Mouse (Mus musculus): ENCODE results near the gene Nalcn.

- TF ChIP-seq POLR2A (IDR thresholded peaks at IDR 0.05; ENCODE audit: insufficient read depth, low read depth, low read length) (no peak), CTCF (IDR thresholded peaks at IDR 0.05; ENCODE audit: insufficient read depth, low read depth, low read length) (no peak)
Measured at GRCm38 (mm10) chr14:123232630-123233206, 394.2 kb downstream of the Nalcn start.
